Comparison of ENCODE assay signal across 21 mouse cellular contexts in the genomic region with DNA sequence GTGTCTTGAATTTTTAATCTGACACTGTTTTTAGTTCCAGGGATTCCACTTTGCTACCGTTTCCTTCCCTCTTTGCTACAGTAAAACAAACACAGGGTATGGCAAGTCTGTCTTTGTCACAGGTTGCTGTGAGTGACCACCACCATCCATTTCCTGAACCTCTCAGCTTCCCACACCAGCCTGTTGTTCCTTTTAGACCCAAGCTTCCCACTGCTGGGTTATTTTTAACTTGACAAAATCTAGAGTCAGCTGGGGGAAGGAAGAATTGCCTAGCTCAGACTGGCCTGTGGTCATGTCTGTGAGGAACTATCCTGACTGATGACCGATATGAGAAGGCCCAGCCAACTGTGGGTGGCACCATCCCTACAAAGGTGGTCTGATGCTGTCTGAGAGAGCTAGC.
DNase-seq lines count a peak whose midpoint lies in the region; ATAC-seq and TF ChIP-seq lines count a peak whose summit lies in the region.
"Had no signal": no experiment of that assay in that cellular context is flagged by ENCODE, and none has a peak within 500 bp of the region (broad histone marks: within the 10 kb centered on the region; RNA-seq: fewer than 3 reads in every experiment).

No protein-coding gene starts in this region.

- no peak for TF ChIP-seq POLR2A in liver, adult 2 months (IDR thresholded peaks at IDR 0.05; ENCODE audit: extremely low read depth, insufficient read depth, low read length)
- no peak for TF ChIP-seq POLR2A in bone marrow macrophage, adult 2 months (IDR thresholded peaks at IDR 0.05; ENCODE audit: borderline replicate concordance, low read depth, low read length)

- peaks cover 9% of the 10 kb centered on the region for H3K4me1 ChIP-seq in heart, embryonic 12.5 days (replicated peaks)
- H3K4me1 ChIP-seq in liver, adult 2 months (ENCODE audit: control insufficient read depth, insufficient read depth, low read length): peaks cover 3% of the 10 kb centered on the region; the same call in 1 of the 2 replicates
- H3K4me1 ChIP-seq in liver, embryonic 11.5 days (replicated peaks; ENCODE audit: control insufficient read depth, insufficient read depth, low read length): no peaks in the 10 kb centered on the region
- H3K4me1 ChIP-seq in bone marrow macrophage, adult 2 months (ENCODE audit: control insufficient read depth, insufficient read depth, low read length): peaks cover 15% of the 10 kb centered on the region
- H3K4me1 ChIP-seq in midbrain, postnatal 0 days (ENCODE audit: insufficient read depth, low read length): no peaks in the 10 kb centered on the region; the same call in 1 of the 2 replicates

- no peak for TF ChIP-seq CTCF in liver, adult 2 months (IDR thresholded peaks at IDR 0.05; ENCODE audit: low read depth, low read length)
- TF ChIP-seq CTCF in bone marrow macrophage, adult 2 months (IDR thresholded peaks at IDR 0.05; ENCODE audit: low read depth, low read length): no peak
- TF ChIP-seq CTCF in midbrain, postnatal 0 days (IDR thresholded peaks at IDR 0.05): no peak

- 45% methylated on average over 2 of the region's 2 CpGs for WGBS in heart, embryonic 12.5 days
- 68% methylated on average over 2 of the region's 2 CpGs for WGBS in liver, adult 2 months
- WGBS in liver, embryonic 11.5 days: 37% methylated on average over 2 of the region's 2 CpGs
- WGBS in midbrain, postnatal 0 days: 60% methylated on average over 2 of the region's 2 CpGs

- peak; percentile 3 to 20 for DNase-seq in heart, adult 9 months (ENCODE audit: low spot score in 2 of 2)
- DNase-seq in liver, adult 2 months (ENCODE audit: extremely low read depth, low read depth, low spot score): peak; percentile 6
- no peak for DNase-seq in liver, embryonic 11.5 days (ENCODE audit: low spot score)
- no peak for DNase-seq in midbrain, postnatal 0 days (ENCODE audit: low spot score)
- DNase-seq: adrenal gland, postnatal 14 days; cerebellum, adult 8-10 months; cerebellum, postnatal 25 days; gastrocnemius, postnatal 10 days; heart, adult 2 months; heart, postnatal 4 days had no signal

- H3K4me3 ChIP-seq in heart, embryonic 12.5 days: no peak overlapping the region
- H3K4me3 ChIP-seq in liver, adult 2 months (ENCODE audit: insufficient read depth, low read depth, low read length): no peak overlapping the region
- no peak overlapping the region for H3K4me3 ChIP-seq in liver, embryonic 11.5 days (ENCODE audit: low read depth, low read length)
- H3K4me3 ChIP-seq in bone marrow macrophage, adult 2 months (ENCODE audit: insufficient read depth, low read length): no peak overlapping the region
- H3K4me3 ChIP-seq in midbrain, postnatal 0 days (ENCODE audit: low read depth, low read length): no peak overlapping the region
- H3K4me3 ChIP-seq: embryonic facial prominence, embryonic 13.5 days; forebrain, embryonic 12.5 days; heart, adult 2 months; heart, embryonic 13.5 days; hindbrain, embryonic 12.5 days had no signal

- no peak for ATAC-seq in heart, embryonic 12.5 days (ENCODE audit: insufficient number of reproducible peaks, low FRiP score)
- no peak for ATAC-seq in liver, embryonic 11.5 days (replicated peaks; ENCODE audit: low FRiP score)
- ATAC-seq in midbrain, postnatal 0 days (ENCODE audit: low FRiP score): no peak
- ATAC-seq: activated CD4-positive, CD25-positive, alpha-beta regulatory T cell, adult 4 months; forebrain, embryonic 16.5 days; inflammation-experienced regulatory T-cells, adult 6 months; Patski had no signal

- H3K36me3 ChIP-seq in heart, embryonic 12.5 days: no peaks in the 10 kb centered on the region
- H3K36me3 ChIP-seq in liver, adult 2 months (ENCODE audit: control insufficient read depth, insufficient read depth, low read length): no peaks in the 10 kb centered on the region
- H3K36me3 ChIP-seq in liver, embryonic 11.5 days (ENCODE audit: control insufficient read depth, insufficient read depth, low read length): no peaks in the 10 kb centered on the region
- no peaks in the 10 kb centered on the region for H3K36me3 ChIP-seq in midbrain, postnatal 0 days (ENCODE audit: insufficient read depth, low read length)
- H3K36me3 ChIP-seq: embryonic facial prominence, embryonic 13.5 days; forebrain, embryonic 12.5 days; heart, embryonic 13.5 days; hindbrain, embryonic 12.5 days had no signal

- no peaks in the 10 kb centered on the region for H3K9me3 ChIP-seq in heart, embryonic 12.5 days (replicated peaks)
- no peaks in the 10 kb centered on the region for H3K9me3 ChIP-seq in liver, embryonic 11.5 days (ENCODE audit: control insufficient read depth, low read length)
- no peaks in the 10 kb centered on the region for H3K9me3 ChIP-seq in midbrain, postnatal 0 days (ENCODE audit: low read length)
- H3K9me3 ChIP-seq: embryonic facial prominence, embryonic 13.5 days; forebrain, embryonic 12.5 days; heart, embryonic 13.5 days; hindbrain, embryonic 12.5 days had no signal

- no peaks in the 10 kb centered on the region for H3K27me3 ChIP-seq in heart, embryonic 12.5 days (replicated peaks)
- no peaks in the 10 kb centered on the region for H3K27me3 ChIP-seq in liver, adult 2 months (ENCODE audit: control insufficient read depth, insufficient read depth, low read length)
- H3K27me3 ChIP-seq in liver, embryonic 11.5 days (replicated peaks; ENCODE audit: control insufficient read depth, insufficient read depth, low read length): no peaks in the 10 kb centered on the region
- H3K27me3 ChIP-seq in midbrain, postnatal 0 days (ENCODE audit: insufficient read depth, low read length): no peaks in the 10 kb centered on the region
- H3K27me3 ChIP-seq: CH12.LX; embryonic facial prominence, embryonic 13.5 days; forebrain, embryonic 12.5 days; heart, embryonic 13.5 days; hindbrain, embryonic 12.5 days; Patski had no signal

- no peak overlapping the region for H3K9ac ChIP-seq in heart, embryonic 12.5 days
- no peak overlapping the region for H3K9ac ChIP-seq in liver, adult 2 months (ENCODE audit: low read depth, low read length)
- H3K9ac ChIP-seq in liver, embryonic 11.5 days (ENCODE audit: low read depth, low read length): no peak overlapping the region
- H3K9ac ChIP-seq in midbrain, postnatal 0 days (replicated peaks; ENCODE audit: low read length, poor library complexity, severe bottlenecking): no peak overlapping the region
- H3K9ac ChIP-seq: embryonic facial prominence, embryonic 13.5 days; forebrain, embryonic 12.5 days; heart, embryonic 13.5 days; hindbrain, embryonic 12.5 days had no signal

- no peaks in the 10 kb centered on the region for H3K79me2 ChIP-seq in liver, adult 2 months (ENCODE audit: control insufficient read depth, insufficient read depth, low read length)

- no peak overlapping the region for H3K27ac ChIP-seq in heart, embryonic 12.5 days (ENCODE audit: poor library complexity, severe bottlenecking)
- H3K27ac ChIP-seq in liver, adult 2 months (replicated peaks; ENCODE audit: insufficient read depth, low read depth, low read length): no peak overlapping the region
- H3K27ac ChIP-seq in liver, embryonic 11.5 days (ENCODE audit: low read depth, low read length): no peak overlapping the region
- peak overlapping the region; percentile 58 for H3K27ac ChIP-seq in bone marrow macrophage, adult 2 months (ENCODE audit: insufficient read depth, low read depth, low read length)
- H3K27ac ChIP-seq in midbrain, postnatal 0 days (ENCODE audit: low read depth, low read length): 0 out of 2 replicates have a peak overlapping the region, but pooled peaks have one; percentile 90
- H3K27ac ChIP-seq: embryonic facial prominence, embryonic 13.5 days; forebrain, embryonic 12.5 days; heart, adult 2 months; heart, embryonic 13.5 days; hindbrain, embryonic 12.5 days had no signal

- no peak overlapping the region for H3K4me2 ChIP-seq in heart, embryonic 12.5 days
- H3K4me2 ChIP-seq in liver, embryonic 11.5 days: no peak overlapping the region
- no peak overlapping the region for H3K4me2 ChIP-seq in midbrain, postnatal 0 days (ENCODE audit: low read depth, low read length, poor library complexity, severe bottlenecking)
- H3K4me2 ChIP-seq: embryonic facial prominence, embryonic 13.5 days; forebrain, embryonic 12.5 days; heart, embryonic 13.5 days; hindbrain, embryonic 12.5 days had no signal

Comparison
In these comparisons a context has a peak if more than half of its experiments do, and no peak if none do; other contexts are left out.
1. DNase-seq: peak in heart, adult 9 months (2 of 2) and liver, adult 2 months (single experiment); none in liver, embryonic 11.5 days (single experiment) and midbrain, postnatal 0 days (single experiment).
2. H3K27ac ChIP-seq: peak in bone marrow macrophage, adult 2 months (single experiment) and midbrain, postnatal 0 days (single experiment); none in heart, embryonic 12.5 days (single experiment), liver, adult 2 months (single experiment) and liver, embryonic 11.5 days (single experiment).